Mouse (Mus musculus): ENCODE data around the gene Tmem98. TPM values are rescaled to one million over a fixed set of nuclear protein-coding genes. Genes with fewer than 3 reads are reported as not detected.

Gene Tmem98
- polyA plus RNA-seq (2016; fragmentation: Nextera tagmentation; extraction: Ambion mirVana) = 122 and 123 TPM in 2 replicates

GRCm38 (mm10) chr11:80809993-80810821 lies at the start of gene Tmem98:
TSS of gene Tmem98 (plus strand) at chr11:80810175.
- peak within 1 kb of the TSS; percentile 89 for H3K27ac ChIP-seq
- peak; percentile 61; the same call in 1 of the 2 replicates for ATAC-seq (ENCODE audit: insufficient number of reproducible peaks, insufficient read depth, low FRiP score, low TSS enrichment, low read depth)
- peaks cover 27% of the 10 kb centered on the region for H3K4me1 ChIP-seq (replicated peaks)
- WGBS = under 1% methylated on average over 54 of the region's 54 CpGs
- H3K9ac ChIP-seq (replicated peaks) = peak within 1 kb of the TSS; percentile 93
- no peaks in the 10 kb centered on the region for H3K27me3 ChIP-seq
- H3K9me3 ChIP-seq = no peaks in the 10 kb centered on the region
- H3K4me3 ChIP-seq (replicated peaks) = peak within 1 kb of the TSS; percentile 63
- H3K4me2 ChIP-seq = peak within 1 kb of the TSS; percentile 86
- peaks cover 33% of the 10 kb centered on the region for H3K36me3 ChIP-seq

GRCm38 (mm10) chr11:80761285-80761974 lies 48.5 kb upstream of the Tmem98 start:
- H3K27ac ChIP-seq = no peak overlapping the region
- H3K4me3 ChIP-seq (replicated peaks) = no peak overlapping the region
- H3K36me3 ChIP-seq = no peaks in the 10 kb centered on the region
- WGBS = 88% methylated on average over 3 of the region's 3 CpGs
- H3K27me3 ChIP-seq = no peaks in the 10 kb centered on the region
- 0 out of 2 replicates have a peak, but pooled peaks cover 5% of the 10 kb centered on the region for H3K9me3 ChIP-seq
- H3K4me1 ChIP-seq (replicated peaks) = peaks cover 5% of the 10 kb centered on the region; the same call in 1 of the 2 replicates
- no peak overlapping the region for H3K4me2 ChIP-seq
- no peak for ATAC-seq (ENCODE audit: insufficient number of reproducible peaks, insufficient read depth, low FRiP score, low TSS enrichment, low read depth)
- no peak overlapping the region for H3K9ac ChIP-seq (replicated peaks)

- no peak overlapping the region for H3K4me2 ChIP-seq
- no peaks in the 10 kb centered on the region for H3K36me3 ChIP-seq
- no peaks in the 10 kb centered on the region for H3K27me3 ChIP-seq
- 0 out of 2 replicates have a peak, but pooled peaks cover 5% of the 10 kb centered on the region for H3K9me3 ChIP-seq
- 70% methylated on average over 4 of the region's 4 CpGs for WGBS
- H3K9ac ChIP-seq (replicated peaks) = no peak overlapping the region
- no peak overlapping the region for H3K27ac ChIP-seq
- H3K4me3 ChIP-seq (replicated peaks) = no peak overlapping the region
- no peak for ATAC-seq (ENCODE audit: insufficient number of reproducible peaks, insufficient read depth, low FRiP score, low TSS enrichment, low read depth)
- peaks cover 5% of the 10 kb centered on the region; the same call in 1 of the 2 replicates for H3K4me1 ChIP-seq (replicated peaks)
These were observed 47.9 kb upstream of the Tmem98 start for GRCm38 (mm10) chr11:80762066-80762465.

GRCm38 (mm10) chr11:80766068-80766467 lies 43.9 kb upstream of the Tmem98 start:
- Histone ChIP-seq H3K27me3 (no peaks in the 10 kb centered on the region), H3K4me2 (no peak overlapping the region), H3K9ac (replicated peaks) (no peak overlapping the region), H3K9me3 (no peaks in the 10 kb centered on the region), H3K4me1 (replicated peaks) (peaks cover 5% of the 10 kb centered on the region; the same call in 1 of the 2 replicates), H3K36me3 (no peaks in the 10 kb centered on the region), H3K4me3 (replicated peaks) (no peak overlapping the region), H3K27ac (no peak overlapping the region)
- no peak for ATAC-seq (ENCODE audit: insufficient number of reproducible peaks, insufficient read depth, low FRiP score, low TSS enrichment, low read depth)
- WGBS = 94% methylated on average over 4 of the region's 4 CpGs

- Histone ChIP-seq H3K4me1 (replicated peaks) (peaks cover 5% of the 10 kb centered on the region; the same call in 1 of the 2 replicates), H3K27ac (no peak overlapping the region), H3K36me3 (no peaks in the 10 kb centered on the region), H3K9ac (replicated peaks) (no peak overlapping the region), H3K4me2 (no peak overlapping the region), H3K9me3 (no peaks in the 10 kb centered on the region), H3K27me3 (no peaks in the 10 kb centered on the region), H3K4me3 (replicated peaks) (no peak overlapping the region)
- 81% methylated on average over 6 of the region's 6 CpGs for WGBS
- ATAC-seq (ENCODE audit: insufficient number of reproducible peaks, insufficient read depth, low FRiP score, low TSS enrichment, low read depth) = no peak
These were observed 43.3 kb upstream of the Tmem98 start for GRCm38 (mm10) chr11:80766472-80767319.

- Histone ChIP-seq H3K9ac (replicated peaks) (no peak overlapping the region), H3K4me2 (no peak overlapping the region), H3K9me3 (no peaks in the 10 kb centered on the region), H3K36me3 (no peaks in the 10 kb centered on the region), H3K27ac (no peak overlapping the region), H3K4me3 (replicated peaks) (no peak overlapping the region), H3K27me3 (no peaks in the 10 kb centered on the region), H3K4me1 (replicated peaks) (peaks cover 5% of the 10 kb centered on the region; the same call in 1 of the 2 replicates)
- ATAC-seq (ENCODE audit: insufficient number of reproducible peaks, insufficient read depth, low FRiP score, low TSS enrichment, low read depth) = no peak
- WGBS = 75% methylated on average over 3 of the region's 3 CpGs
These were observed 42.7 kb upstream of the Tmem98 start for GRCm38 (mm10) chr11:80767320-80767617.

- H3K4me2 ChIP-seq = no peak overlapping the region
- WGBS = 82% methylated on average over 3 of the region's 3 CpGs
These were observed 38.8 kb upstream of the Tmem98 start for GRCm38 (mm10) chr11:80771186-80771585.

GRCm38 (mm10) chr11:80771596-80772250 lies 38.3 kb upstream of the Tmem98 start:
- no peaks in the 10 kb centered on the region for H3K36me3 ChIP-seq
- H3K4me1 ChIP-seq (replicated peaks) = no peaks in the 10 kb centered on the region
- no peaks in the 10 kb centered on the region for H3K9me3 ChIP-seq
- 0 out of 2 replicates have a peak, but pooled peaks cover 6% of the 10 kb centered on the region for H3K27me3 ChIP-seq
- no peak overlapping the region for H3K9ac ChIP-seq (replicated peaks)
- 79% methylated on average over 5 of the region's 5 CpGs for WGBS
- ATAC-seq (ENCODE audit: insufficient number of reproducible peaks, insufficient read depth, low FRiP score, low TSS enrichment, low read depth) = no peak
- H3K4me2 ChIP-seq = no peak overlapping the region
- H3K4me3 ChIP-seq (replicated peaks) = no peak overlapping the region
- no peak overlapping the region for H3K27ac ChIP-seq

More at GRCm38 (mm10) chr11:80771186-80771585, 38.8 kb upstream of the Tmem98 start:
- 0 out of 2 replicates have a peak, but pooled peaks cover 6% of the 10 kb centered on the region for H3K27me3 ChIP-seq
- no peak overlapping the region for H3K27ac ChIP-seq
- no peak for ATAC-seq (ENCODE audit: insufficient number of reproducible peaks, insufficient read depth, low FRiP score, low TSS enrichment, low read depth)
- H3K9ac ChIP-seq (replicated peaks) = no peak overlapping the region
- no peaks in the 10 kb centered on the region for H3K36me3 ChIP-seq
- no peak overlapping the region for H3K4me3 ChIP-seq (replicated peaks)
- no peaks in the 10 kb centered on the region for H3K4me1 ChIP-seq (replicated peaks)
- H3K9me3 ChIP-seq = no peaks in the 10 kb centered on the region

- WGBS = 78% methylated on average over 6 of the region's 6 CpGs
- no peaks in the 10 kb centered on the region for H3K36me3 ChIP-seq
- no peaks in the 10 kb centered on the region for H3K9me3 ChIP-seq
- no peak overlapping the region for H3K9ac ChIP-seq (replicated peaks)
- H3K4me1 ChIP-seq (replicated peaks) = no peaks in the 10 kb centered on the region
- no peak overlapping the region for H3K4me3 ChIP-seq (replicated peaks)
- no peak overlapping the region for H3K27ac ChIP-seq
- H3K4me2 ChIP-seq = no peak overlapping the region
- H3K27me3 ChIP-seq = 0 out of 2 replicates have a peak, but pooled peaks cover 6% of the 10 kb centered on the region
- no peak for ATAC-seq (ENCODE audit: insufficient number of reproducible peaks, insufficient read depth, low FRiP score, low TSS enrichment, low read depth)
These were observed 37.3 kb upstream of the Tmem98 start for GRCm38 (mm10) chr11:80772595-80773210.

- H3K36me3 ChIP-seq = no peaks in the 10 kb centered on the region
- peaks cover 12% of the 10 kb centered on the region for H3K4me1 ChIP-seq (replicated peaks)
- H3K27me3 ChIP-seq = 0 out of 2 replicates have a peak, but pooled peaks cover 9% of the 10 kb centered on the region
- H3K4me2 ChIP-seq = no peak overlapping the region
- H3K4me3 ChIP-seq (replicated peaks) = no peak overlapping the region
- H3K9me3 ChIP-seq = no peaks in the 10 kb centered on the region
- 80% methylated on average over 3 of the region's 3 CpGs for WGBS
- H3K27ac ChIP-seq = no peak overlapping the region
- H3K9ac ChIP-seq (replicated peaks) = no peak overlapping the region
- ATAC-seq (ENCODE audit: insufficient number of reproducible peaks, insufficient read depth, low FRiP score, low TSS enrichment, low read depth) = no peak
These were observed 34.4 kb upstream of the Tmem98 start for GRCm38 (mm10) chr11:80775535-80775934.

Measured in limb, embryonic 12.5 days (tissue).